Mouse (Mus musculus) forebrain, embryonic 15.5 days (tissue): ENCODE results near the gene Gata2. TPM values are rescaled to one million over a fixed set of nuclear protein-coding genes. Genes with fewer than 3 reads are reported as not detected.
A peak's percentile ranks its signal among the peaks of the same experiment; 100 is the strongest.
"Not testable (repeated sequence)": the region's sequence is repeated elsewhere in the genome, so short reads cannot be mapped to it uniquely, and the experiment has no call there.

Experiments used
- ATAC-seq: fragments of 200-750 bp; cut with Nextera tagmentation; replicated peaks from 2 replicates; pipeline ENCODE4 v1.8.0; 2017; ENCODE audit warnings: mild to moderate bottlenecking, moderate TSS enrichment, moderate library complexity
- H3K27ac ChIP-seq: fragments of 300-500 bp; sonication (generic); replicated peaks from 2 replicates; pipeline ENCODE4 v1.5.1; 2015; ENCODE audit warnings: mild to moderate bottlenecking, inconsistent platforms
- H3K27me3 ChIP-seq: fragments of 300-500 bp; sonication (generic); 2 replicates; pipeline ENCODE4 v1.6.1; 2015; ENCODE audit warnings: inconsistent platforms
- H3K36me3 ChIP-seq: fragments of 300-500 bp; sonication (generic); 2 replicates; pipeline ENCODE4 v1.6.1; 2015; ENCODE audit warnings: mild to moderate bottlenecking, inconsistent platforms
- H3K4me1 ChIP-seq: fragments of 300-500 bp; sonication (generic); 2 replicates; pipeline ENCODE4 v1.6.1; 2015; ENCODE audit warnings: inconsistent platforms
- H3K4me2 ChIP-seq: fragments of 300-500 bp; sonication (generic); replicated peaks from 2 replicates; pipeline ENCODE4 v1.6.1; 2015; ENCODE audit warnings: mild to moderate bottlenecking, inconsistent platforms
- H3K4me3 ChIP-seq: fragments of 300-500 bp; sonication (generic); 2 replicates; pipeline ENCODE4 v1.5.1; 2015; ENCODE audit warnings: mild to moderate bottlenecking, inconsistent platforms
- H3K9ac ChIP-seq: fragments of 300-500 bp; sonication (generic); replicated peaks from 2 replicates; pipeline ENCODE4 v1.6.1; 2015; ENCODE audit warnings: mild to moderate bottlenecking, inconsistent platforms
- H3K9me3 ChIP-seq: fragments of 300-500 bp; sonication (generic); 2 replicates; pipeline ENCODE4 v1.6.1; 2016; ENCODE audit warnings: inconsistent platforms
- WGBS: fragments of 180-500 bp; shearing (Covaris S2); methylation state at CpG from one replicate; pipeline ENCODE4 v1.1.7; 2015; ENCODE audit warnings: mixed read lengths; 5-methylcytosine and 5-hydroxymethylcytosine counted together
- polyA plus RNA-seq: library from polyadenylated mRNA; unstranded; fragments of >200 nt; fragmentation: Nextera tagmentation; extraction: Ambion mirVana; gene quantifications from 2 replicates; pipeline ENCODE4 v1.2.1, GENCODE M21; 2015

Gata2 gene
- 2.1 and 2.7 TPM in 2 replicates for polyA plus RNA-seq

- Histone ChIP-seq H3K36me3 (no peaks in the 10 kb centered on the region), H3K4me3 (peak within 1 kb of the TSS; percentile 28), H3K9ac (peak within 1 kb of the TSS; percentile 25; the same call in 1 of the 2 replicates), H3K4me2 (peak within 1 kb of the TSS; percentile 45), H3K27ac (no peak within 1 kb of the TSS), H3K9me3 (no peaks in the 10 kb centered on the region), H3K4me1 (peaks cover 49% of the 10 kb centered on the region), H3K27me3 (peaks cover 97% of the 10 kb centered on the region)
- WGBS = under 1% methylated on average over 57 of the region's 57 CpGs
- ATAC-seq = no peak
Observed at GRCm38 (mm10) chr6:88193433-88194052, at the start of gene Gata2. Gene Gata2 (plus strand): TSS chr6:88193891.

- H3K4me1 ChIP-seq = 0 out of 2 replicates have a peak, but pooled peaks cover 7% of the 10 kb centered on the region
- H3K27ac ChIP-seq = no peak overlapping the region
- H3K36me3 ChIP-seq = no peaks in the 10 kb centered on the region
- no peak for ATAC-seq
- no peaks in the 10 kb centered on the region for H3K27me3 ChIP-seq
- no peak overlapping the region for H3K9ac ChIP-seq
- no peak overlapping the region for H3K4me2 ChIP-seq
- H3K9me3 ChIP-seq = no peaks in the 10 kb centered on the region
- no peak overlapping the region for H3K4me3 ChIP-seq
- 75% methylated on average over 4 of the region's 4 CpGs for WGBS
Observed at GRCm38 (mm10) chr6:88145793-88146192, 47.9 kb upstream of the Gata2 start.

GRCm38 (mm10) chr6:88146576-88146975 lies 47.1 kb upstream of the Gata2 start:
- Histone ChIP-seq H3K4me1 (0 out of 2 replicates have a peak, but pooled peaks cover 7% of the 10 kb centered on the region), H3K4me2 (no peak overlapping the region), H3K36me3 (no peaks in the 10 kb centered on the region), H3K4me3 (no peak overlapping the region), H3K9ac (no peak overlapping the region), H3K27me3 (no peaks in the 10 kb centered on the region), H3K27ac (no peak overlapping the region), H3K9me3 (no peaks in the 10 kb centered on the region)
- ATAC-seq = no peak
- 85% methylated on average over 8 of the region's 8 CpGs for WGBS

GRCm38 (mm10) chr6:88147411-88148003 lies 46.2 kb upstream of the Gata2 start:
- no peak overlapping the region for H3K27ac ChIP-seq
- H3K9me3 ChIP-seq = no peaks in the 10 kb centered on the region
- no peaks in the 10 kb centered on the region for H3K27me3 ChIP-seq
- H3K4me1 ChIP-seq = 0 out of 2 replicates have a peak, but pooled peaks cover 7% of the 10 kb centered on the region
- H3K36me3 ChIP-seq = no peaks in the 10 kb centered on the region
- 55% methylated on average over 16 of the region's 16 CpGs for whole genome bisulfite sequencing
- H3K4me2 ChIP-seq = no peak overlapping the region
- H3K9ac ChIP-seq = no peak overlapping the region
- no peak for ATAC-seq
- no peak overlapping the region for H3K4me3 ChIP-seq

- Histone ChIP-seq H3K36me3 (no peaks in the 10 kb centered on the region), H3K27me3 (no peaks in the 10 kb centered on the region), H3K4me1 (0 out of 2 replicates have a peak, but pooled peaks cover 7% of the 10 kb centered on the region), H3K9me3 (no peaks in the 10 kb centered on the region), H3K9ac (no peak overlapping the region), H3K4me2 (no peak overlapping the region), H3K27ac (no peak overlapping the region), H3K4me3 (no peak overlapping the region)
- no peak for ATAC-seq
- 87% methylated on average over 4 of the region's 4 CpGs for WGBS
Observed at GRCm38 (mm10) chr6:88151335-88151734, 42.4 kb upstream of the Gata2 start.

GRCm38 (mm10) chr6:88152127-88152705 lies 41.5 kb upstream of the Gata2 start:
- Histone ChIP-seq H3K4me1 (0 out of 2 replicates have a peak, but pooled peaks cover 6% of the 10 kb centered on the region), H3K27me3 (no peaks in the 10 kb centered on the region), H3K9me3 (no peaks in the 10 kb centered on the region), H3K36me3 (no peaks in the 10 kb centered on the region), H3K9ac (no peak overlapping the region), H3K4me2 (no peak overlapping the region), H3K27ac (no peak overlapping the region), H3K4me3 (no peak overlapping the region)
- ATAC-seq = no peak
- 85% methylated on average over 14 of the region's 14 CpGs for WGBS

GRCm38 (mm10) chr6:88152979-88153378 lies 40.7 kb upstream of the Gata2 start:
- Histone ChIP-seq H3K4me3 (no peak overlapping the region), H3K9ac (no peak overlapping the region), H3K4me1 (no peaks in the 10 kb centered on the region), H3K36me3 (no peaks in the 10 kb centered on the region), H3K27ac (no peak overlapping the region), H3K27me3 (no peaks in the 10 kb centered on the region), H3K9me3 (no peaks in the 10 kb centered on the region), H3K4me2 (no peak overlapping the region)
- WGBS = 65% methylated on average over 6 of the region's 6 CpGs
- no peak for ATAC-seq

- H3K36me3 ChIP-seq, H3K9me3 ChIP-seq, H3K4me1 ChIP-seq, H3K9ac ChIP-seq, H3K4me3 ChIP-seq, H3K27ac ChIP-seq, H3K27me3 ChIP-seq, H3K4me2 ChIP-seq, ATAC-seq: not testable (repeated sequence)
- 93% methylated on average over 6 of the region's 6 CpGs for WGBS
Observed at GRCm38 (mm10) chr6:88155614-88156013, 38.1 kb upstream of the Gata2 start.

- Histone ChIP-seq H3K27me3 (no peaks in the 10 kb centered on the region), H3K9me3 (no peaks in the 10 kb centered on the region), H3K36me3 (no peaks in the 10 kb centered on the region), H3K27ac (no peak overlapping the region), H3K4me1 (no peaks in the 10 kb centered on the region), H3K4me2 (no peak overlapping the region), H3K4me3 (no peak overlapping the region), H3K9ac (no peak overlapping the region)
- no peak for ATAC-seq
- WGBS = 84% methylated on average over 5 of the region's 5 CpGs
Observed at GRCm38 (mm10) chr6:88158790-88159189, 34.9 kb upstream of the Gata2 start.

- no peak overlapping the region for H3K9ac ChIP-seq
- 95% methylated on average over 9 of the region's 9 CpGs for WGBS
- no peaks in the 10 kb centered on the region for H3K4me1 ChIP-seq
- no peaks in the 10 kb centered on the region for H3K27me3 ChIP-seq
- no peak overlapping the region for H3K4me2 ChIP-seq
- no peak for ATAC-seq
- no peaks in the 10 kb centered on the region for H3K36me3 ChIP-seq
- no peaks in the 10 kb centered on the region for H3K9me3 ChIP-seq
- no peak overlapping the region for H3K4me3 ChIP-seq
- no peak overlapping the region for H3K27ac ChIP-seq
Observed at GRCm38 (mm10) chr6:88166054-88166453, 27.6 kb upstream of the Gata2 start.

GRCm38 (mm10) chr6:88174191-88174590 lies 19.5 kb upstream of the Gata2 start:
- 94% methylated on average over 3 of the region's 3 CpGs for WGBS

GRCm38 (mm10) chr6:88174676-88175075 lies 19.0 kb upstream of the Gata2 start:
- Histone ChIP-seq H3K9ac (no peak overlapping the region), H3K4me1 (no peaks in the 10 kb centered on the region), H3K4me2 (no peak overlapping the region), H3K27me3 (no peaks in the 10 kb centered on the region), H3K4me3 (no peak overlapping the region), H3K36me3 (no peaks in the 10 kb centered on the region), H3K9me3 (no peaks in the 10 kb centered on the region), H3K27ac (no peak overlapping the region)
- 92% methylated on average over 2 of the region's 2 CpGs for WGBS
- ATAC-seq = no peak

More at GRCm38 (mm10) chr6:88174191-88174590, 19.5 kb upstream of the Gata2 start:
- H3K4me3 ChIP-seq = no peak overlapping the region
- no peak overlapping the region for H3K9ac ChIP-seq
- no peaks in the 10 kb centered on the region for H3K4me1 ChIP-seq
- no peak overlapping the region for H3K4me2 ChIP-seq
- H3K27me3 ChIP-seq = no peaks in the 10 kb centered on the region
- ATAC-seq = no peak
- H3K27ac ChIP-seq = no peak overlapping the region
- no peaks in the 10 kb centered on the region for H3K9me3 ChIP-seq
- no peaks in the 10 kb centered on the region for H3K36me3 ChIP-seq
